8 mouse cellular contexts compared by ENCODE assay signal in the genomic region with DNA sequence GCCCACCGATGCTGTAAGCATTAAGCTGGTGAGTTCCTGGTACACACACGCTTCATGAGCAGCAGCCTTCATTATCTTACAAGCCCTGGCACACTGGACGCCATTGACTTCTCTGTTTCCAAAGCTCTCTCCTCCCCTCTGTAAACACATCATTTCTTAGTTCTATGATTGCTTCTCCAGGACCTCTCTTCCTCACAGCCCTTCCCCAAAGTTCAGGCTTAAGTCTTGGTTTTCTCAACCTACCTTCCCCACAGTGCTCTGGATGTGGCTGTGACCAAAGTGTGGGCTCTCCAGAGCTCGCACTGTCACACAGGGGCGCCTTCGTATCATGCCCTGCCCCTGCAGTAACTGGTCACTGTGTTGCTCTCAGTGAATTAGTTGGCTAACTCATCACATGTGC. TPM values are rescaled to one million over a fixed set of nuclear protein-coding genes. Genes with fewer than 3 reads are reported as not detected.
DNase-seq lines count a peak whose midpoint lies in the region; ATAC-seq and TF ChIP-seq lines count a peak whose summit lies in the region.

A gene (minus strand): TSS at position 101 of the 400 bp plus-strand sequence.

- intact Hi-C loops in heart, postnatal 36 days (cut with DNase I), result no loop called here

- no peak within 1 kb of the TSS for H3K4me3 ChIP-seq in spleen, adult 2 months (ENCODE audit: extremely low read depth, insufficient read depth, insufficient read length)
- no peak within 1 kb of the TSS for H3K4me3 ChIP-seq in forebrain, embryonic 12.5 days (replicated peaks)
- H3K4me3 ChIP-seq in limb, embryonic 13.5 days, result no peak within 1 kb of the TSS
- H3K4me3 ChIP-seq in stomach, embryonic 16.5 days (replicated peaks; ENCODE audit: low read length), result no peak within 1 kb of the TSS

- TF ChIP-seq POLR2A in spleen, adult 2 months (IDR thresholded peaks at IDR 0.05; ENCODE audit: low read depth, low read length), result no peak

- no peaks in the 10 kb centered on the region for H3K4me1 ChIP-seq in spleen, adult 2 months (ENCODE audit: control insufficient read depth, insufficient read depth, insufficient read length)
- peaks cover 28% of the 10 kb centered on the region for H3K4me1 ChIP-seq in forebrain, embryonic 12.5 days
- H3K4me1 ChIP-seq in limb, embryonic 13.5 days, result peaks cover 37% of the 10 kb centered on the region
- 0 out of 2 replicates have a peak, but pooled peaks cover 6% of the 10 kb centered on the region for H3K4me1 ChIP-seq in stomach, embryonic 16.5 days (ENCODE audit: control insufficient read depth, insufficient read depth, low read length)

- no peak for ATAC-seq in forebrain, embryonic 12.5 days (ENCODE audit: low FRiP score)
- no peak for ATAC-seq in limb, embryonic 13.5 days (ENCODE audit: low FRiP score, low read depth)
- no peak for ATAC-seq in stomach, embryonic 16.5 days (ENCODE audit: insufficient read depth, low FRiP score)

- no peak for DNase-seq in spleen, adult 2 months (ENCODE audit: low read depth in 1 of 2, low spot score in 2 of 2)
- no peak for DNase-seq in spleen, adult 12 weeks (ENCODE audit: low spot score)
- no peak for DNase-seq in heart, postnatal 36 days
- DNase-seq in cerebellum, adult 18-20 months, result no peak
- no peak for DNase-seq in thymus, postnatal 14 days

- H3K4me2 ChIP-seq in forebrain, embryonic 12.5 days, result no peak within 1 kb of the TSS
- H3K4me2 ChIP-seq in limb, embryonic 13.5 days (replicated peaks), result peak within 1 kb of the TSS; percentile 5; the same call in 1 of the 2 replicates
- no peak within 1 kb of the TSS for H3K4me2 ChIP-seq in stomach, embryonic 16.5 days (ENCODE audit: low read depth, low read length)

- WGBS in spleen, adult 2 months, result 88% methylated on average over 6 of the region's 6 CpGs
- 94% methylated on average over 6 of the region's 6 CpGs for WGBS in forebrain, embryonic 12.5 days
- WGBS in limb, embryonic 13.5 days, result 84% methylated on average over 6 of the region's 6 CpGs
- 88% methylated on average over 6 of the region's 6 CpGs for WGBS in stomach, embryonic 16.5 days

- H3K27ac ChIP-seq in spleen, adult 2 months (ENCODE audit: insufficient read depth, low read length), result no peak within 1 kb of the TSS
- no peak within 1 kb of the TSS for H3K27ac ChIP-seq in forebrain, embryonic 12.5 days
- H3K27ac ChIP-seq in limb, embryonic 13.5 days, result peak within 1 kb of the TSS; percentile 67
- no peak within 1 kb of the TSS for H3K27ac ChIP-seq in stomach, embryonic 16.5 days (ENCODE audit: low read length)

- no peak for TF ChIP-seq CTCF in spleen, adult 2 months (IDR thresholded peaks at IDR 0.05; ENCODE audit: extremely low read depth, insufficient read depth, insufficient read length, insufficient replicate concordance)

- no peaks in the 10 kb centered on the region for H3K9me3 ChIP-seq in forebrain, embryonic 12.5 days
- no peaks in the 10 kb centered on the region for H3K9me3 ChIP-seq in limb, embryonic 13.5 days
- H3K9me3 ChIP-seq in stomach, embryonic 16.5 days (replicated peaks; ENCODE audit: control insufficient read depth, low read length), result no peaks in the 10 kb centered on the region

- H3K9ac ChIP-seq in forebrain, embryonic 12.5 days, result no peak within 1 kb of the TSS
- no peak within 1 kb of the TSS for H3K9ac ChIP-seq in limb, embryonic 13.5 days
- H3K9ac ChIP-seq in stomach, embryonic 16.5 days (ENCODE audit: low read length), result no peak within 1 kb of the TSS; the same call in 1 of the 2 replicates

- no peaks in the 10 kb centered on the region for H3K27me3 ChIP-seq in spleen, adult 2 months (ENCODE audit: control insufficient read depth, insufficient read depth, low read length)
- peaks cover 7% of the 10 kb centered on the region; the same call in 1 of the 2 replicates for H3K27me3 ChIP-seq in forebrain, embryonic 12.5 days
- H3K27me3 ChIP-seq in limb, embryonic 13.5 days, result no peaks in the 10 kb centered on the region
- no peaks in the 10 kb centered on the region for H3K27me3 ChIP-seq in stomach, embryonic 16.5 days (ENCODE audit: control insufficient read depth, insufficient read depth, low read length)

- H3K36me3 ChIP-seq in spleen, adult 2 months (ENCODE audit: control insufficient read depth, insufficient read depth, low read length), result no peaks in the 10 kb centered on the region
- H3K36me3 ChIP-seq in forebrain, embryonic 12.5 days (replicated peaks), result no peaks in the 10 kb centered on the region
- H3K36me3 ChIP-seq in limb, embryonic 13.5 days, result no peaks in the 10 kb centered on the region
- H3K36me3 ChIP-seq in stomach, embryonic 16.5 days (ENCODE audit: control insufficient read depth, insufficient read depth, low read length), result no peaks in the 10 kb centered on the region

RNA-seq across cellular contexts. Expression of the gene that starts here (rescaled TPM):
- polyA plus RNA-seq in spleen, adult 2 months (2012; rRNA removed), result 55.6 and 74.8 TPM in 2 replicates
- polyA plus RNA-seq in forebrain, embryonic 12.5 days (2016; fragmentation: Nextera tagmentation; extraction: Ambion mirVana), result 472 and 483 TPM in 2 replicates
- 100 to 1,000 TPM; 183 to 184 TPM for total RNA-seq in heart, postnatal 36 days (2021)
- polyA plus RNA-seq in limb, embryonic 13.5 days (2015; fragmentation: Nextera tagmentation; extraction: Ambion mirVana), result 550 and 580 TPM in 2 replicates
- 399 and 420 TPM in 2 replicates for polyA plus RNA-seq in stomach, embryonic 16.5 days (2015; fragmentation: Nextera tagmentation; extraction: Ambion mirVana)
